Mouse (Mus musculus) gastrocnemius, adult 18-20 months (tissue): ENCODE results near the gene Umod. TPM values are rescaled to one million over a fixed set of nuclear protein-coding genes. Genes with fewer than 3 reads are reported as not detected.

Source experiments
- DNase-seq: peaks from one replicate; pipeline ENCODE4 v3.0.0; 2021; ENCODE audit warnings: low spot score
- total RNA-seq, 2 experiments: library from RNA; stranded (reverse); gene quantifications; 2 replicates each; pipeline ENCODE4 v1.2.3; 2021

Gene Umod
- total RNA-seq, 2 experiments from 2014 or later, result not detected

- DNase-seq, result no peak
Measured at GRCm38 (mm10) chr7:119441938-119442337, 37.1 kb downstream of the Umod start.

DNA sequence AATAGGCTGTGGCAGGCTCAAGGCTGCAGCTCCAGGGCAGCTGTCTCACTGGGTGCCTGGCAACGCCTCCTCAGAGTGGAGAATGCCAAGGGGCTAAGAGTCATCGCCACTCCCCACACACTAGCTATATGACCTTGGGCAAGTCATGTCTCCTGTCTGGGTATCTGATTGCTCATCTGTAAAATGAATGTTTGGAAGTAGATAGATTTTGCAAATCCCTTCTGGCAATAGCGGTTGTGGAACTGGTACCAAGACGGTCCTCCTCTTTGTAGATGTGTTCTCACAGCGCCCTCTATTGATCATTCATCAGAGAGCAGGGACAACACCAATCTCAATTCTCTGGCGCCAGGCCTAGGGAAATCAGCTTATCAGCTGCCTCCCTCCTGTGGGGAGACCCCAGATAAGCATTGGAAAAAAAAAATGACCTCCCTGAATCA lies 51.9 kb downstream of the Umod start:
- no peak for DNase-seq

DNA sequence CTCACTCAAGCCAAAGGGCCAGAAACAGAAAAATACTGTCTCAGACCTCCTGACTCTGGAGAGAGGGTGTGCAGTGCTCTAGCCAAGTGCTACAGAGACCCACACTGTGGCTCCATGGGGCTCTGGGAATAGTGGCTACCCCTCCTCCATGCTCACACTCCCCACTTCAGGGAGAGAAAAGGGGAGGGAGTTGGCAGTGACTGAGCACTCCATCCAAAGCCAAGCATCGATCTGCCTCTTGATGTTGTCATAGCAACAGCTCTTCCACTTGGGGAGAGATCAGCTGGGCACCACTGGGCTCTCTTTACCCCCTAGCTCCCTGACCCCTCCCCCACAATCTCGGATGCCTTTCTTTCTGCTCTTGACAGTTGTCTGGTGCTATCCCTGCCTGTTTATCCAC lies 58.4 kb downstream of the Umod start:
- DNase-seq, result no peak

DNA sequence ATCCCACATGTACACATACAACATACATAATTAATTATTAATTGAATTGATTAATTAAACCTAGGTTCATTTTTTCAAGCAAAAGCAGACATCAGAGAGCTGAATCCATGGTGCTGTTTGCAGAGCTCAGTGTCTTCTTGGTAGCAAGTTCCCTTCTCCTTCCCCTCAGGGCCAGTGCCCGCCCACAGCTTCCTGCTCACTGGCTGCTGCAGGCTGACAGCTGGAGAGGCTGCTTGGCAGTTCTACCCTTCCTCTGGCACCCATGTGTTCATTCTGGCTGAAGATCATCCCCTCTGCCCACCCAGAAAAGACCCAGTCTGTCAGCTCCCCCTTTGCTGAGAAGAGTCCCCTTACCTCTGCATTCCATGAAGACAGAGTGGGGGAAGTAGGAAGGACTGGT lies 60.6 kb downstream of the Umod start:
- no peak for DNase-seq

Other genes starting within 250 kb of the Umod start
- gene Gp2, start 20.0 kb downstream of the Umod start, total RNA-seq, result not detected
- gene Acsm5, start 40.2 kb upstream of the Umod start, total RNA-seq, result 1 to 10 TPM in 1 of 2 experiments, under 1 TPM in 1; 0.50 to 1.2 TPM
- gene Pdilt, start 44.2 kb upstream of the Umod start, total RNA-seq, result not detected
- under 1 TPM in 1 of 2 experiments, not detected in 1; 0.48 TPM for gene Acsm2, start 75.1 kb upstream of the Umod start, total RNA-seq
- gene Acsm1, start 127.7 kb upstream of the Umod start, total RNA-seq, result 1 to 10 TPM in 1 of 2 experiments, under 1 TPM in 1; 0.25 to 1.4 TPM
- not detected for gene Acsm4, start 210.7 kb upstream of the Umod start, total RNA-seq
- gene Thumpd1, start 241.5 kb upstream of the Umod start, total RNA-seq, result 10 to 100 TPM; 16.7 to 16.8 TPM